Mouse (Mus musculus): Measurements from ENCODE around the gene Ccdc115. TPM values are rescaled to one million over a fixed set of nuclear protein-coding genes. Genes with fewer than 3 reads are reported as not detected.

Ccdc115 gene
- polyA plus RNA-seq, 1 experiment from 2014 or later, result 65.5 TPM

- ATAC-seq (replicated peaks; ENCODE audit: low FRiP score), result peak; percentile 76
Observed at GRCm38 (mm10) chr1:34472427-34473300, 33.2 kb upstream of the Ccdc115 start.

GRCm38 (mm10) chr1:34469801-34470200 is 30.3 kb upstream of the Ccdc115 start:
- Histone ChIP-seq H3K4me1 (replicated peaks; ENCODE audit: control insufficient read depth, insufficient read depth, low read length) (peaks cover 6% of the 10 kb centered on the region), H3K36me3 (ENCODE audit: control insufficient read depth, insufficient read depth, low read length) (no peaks in the 10 kb centered on the region), H3K9me3 (ENCODE audit: control insufficient read depth, low read length) (no peaks in the 10 kb centered on the region), H3K27ac (ENCODE audit: low read depth, low read length) (no peak overlapping the region), H3K4me2 (no peak overlapping the region), H3K27me3 (replicated peaks; ENCODE audit: control insufficient read depth, insufficient read depth, low read length) (0 out of 2 replicates have a peak, but pooled peaks cover 5% of the 10 kb centered on the region), H3K4me3 (ENCODE audit: low read depth, low read length) (no peak overlapping the region), H3K9ac (ENCODE audit: low read depth, low read length) (no peak overlapping the region)
- no peak for ATAC-seq (replicated peaks; ENCODE audit: low FRiP score)
- DNase-seq (ENCODE audit: low spot score), result no peak
- WGBS, result 75% methylated on average over 5 of the region's 5 CpGs

More at GRCm38 (mm10) chr1:34472427-34473300, 33.2 kb upstream of the Ccdc115 start:
- H3K27me3 ChIP-seq (replicated peaks; ENCODE audit: control insufficient read depth, insufficient read depth, low read length), result 0 out of 2 replicates have a peak, but pooled peaks cover 5% of the 10 kb centered on the region
- peak overlapping the region; percentile 65 for H3K4me3 ChIP-seq (ENCODE audit: low read depth, low read length)
- WGBS, result 1% methylated on average over 43 of the region's 43 CpGs
- no peaks in the 10 kb centered on the region for H3K9me3 ChIP-seq (ENCODE audit: control insufficient read depth, low read length)
- H3K4me1 ChIP-seq (replicated peaks; ENCODE audit: control insufficient read depth, insufficient read depth, low read length), result peaks cover 3% of the 10 kb centered on the region
- H3K27ac ChIP-seq (ENCODE audit: low read depth, low read length), result no peak overlapping the region; the same call in 1 of the 2 replicates
- H3K9ac ChIP-seq (ENCODE audit: low read depth, low read length), result peak overlapping the region; percentile 64
- H3K4me2 ChIP-seq, result peak overlapping the region; percentile 98
- peak; percentile 74 for DNase-seq (ENCODE audit: low spot score)
- no peaks in the 10 kb centered on the region for H3K36me3 ChIP-seq (ENCODE audit: control insufficient read depth, insufficient read depth, low read length)

DNA sequence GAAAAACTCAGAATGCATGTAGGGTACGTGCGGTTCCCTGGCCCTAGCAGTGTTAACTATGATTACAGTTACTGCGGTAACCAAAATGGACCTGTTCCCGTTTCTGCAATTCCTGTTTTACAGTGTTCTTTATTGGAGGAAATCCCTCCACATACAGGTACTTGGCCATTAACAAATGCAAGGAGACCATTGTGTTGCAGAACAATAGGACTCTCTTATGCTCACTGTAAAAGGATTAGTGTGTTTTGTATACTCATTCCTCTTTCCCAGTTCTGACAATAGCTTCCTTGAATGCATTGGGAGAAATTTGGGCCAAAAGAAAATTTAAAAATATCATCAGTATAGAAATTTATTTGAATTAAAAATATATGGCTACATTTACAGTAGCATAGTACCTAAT is 29.0 kb upstream of the Ccdc115 start:
- no peak overlapping the region for H3K4me3 ChIP-seq (ENCODE audit: low read depth, low read length)
- ATAC-seq (replicated peaks; ENCODE audit: low FRiP score) (no peak), DNase-seq (ENCODE audit: low spot score) (no peak)
- no peak overlapping the region for H3K9ac ChIP-seq (ENCODE audit: low read depth, low read length)
- H3K4me2 ChIP-seq, result no peak overlapping the region
- WGBS, result 82% methylated on average over 4 of the region's 4 CpGs
- H3K27me3 ChIP-seq (replicated peaks; ENCODE audit: control insufficient read depth, insufficient read depth, low read length), result 0 out of 2 replicates have a peak, but pooled peaks cover 5% of the 10 kb centered on the region
- H3K4me1 ChIP-seq (replicated peaks; ENCODE audit: control insufficient read depth, insufficient read depth, low read length), result peaks cover 6% of the 10 kb centered on the region
- no peaks in the 10 kb centered on the region for H3K9me3 ChIP-seq (ENCODE audit: control insufficient read depth, low read length)
- no peak overlapping the region for H3K27ac ChIP-seq (ENCODE audit: low read depth, low read length)
- no peaks in the 10 kb centered on the region for H3K36me3 ChIP-seq (ENCODE audit: control insufficient read depth, insufficient read depth, low read length)

DNA sequence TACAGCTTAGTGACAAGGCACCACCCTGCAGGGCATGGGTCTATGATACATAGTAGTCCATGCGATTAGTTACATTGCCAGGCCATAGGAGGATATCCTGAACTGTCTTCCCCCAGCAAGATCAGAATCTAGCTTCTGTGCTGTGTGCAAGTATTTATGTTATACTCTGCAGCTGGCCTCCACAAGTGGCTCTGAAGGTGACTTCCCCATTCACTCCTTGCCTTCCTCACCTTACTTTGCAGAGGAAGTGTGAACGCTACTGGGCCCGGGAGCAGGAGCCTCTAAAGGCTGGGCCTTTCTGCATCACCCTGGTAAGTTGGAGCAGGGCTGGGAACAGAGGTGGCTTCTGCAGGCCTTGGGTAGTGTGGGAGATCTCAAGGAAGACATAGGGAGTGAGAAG is 28.6 kb upstream of the Ccdc115 start:
- no peak overlapping the region for H3K9ac ChIP-seq (ENCODE audit: low read depth, low read length)
- H3K27me3 ChIP-seq (replicated peaks; ENCODE audit: control insufficient read depth, insufficient read depth, low read length), result 0 out of 2 replicates have a peak, but pooled peaks cover 5% of the 10 kb centered on the region
- H3K27ac ChIP-seq (ENCODE audit: low read depth, low read length), result no peak overlapping the region; the same call in 1 of the 2 replicates
- H3K4me1 ChIP-seq (replicated peaks; ENCODE audit: control insufficient read depth, insufficient read depth, low read length), result peaks cover 6% of the 10 kb centered on the region
- no peak overlapping the region for H3K4me2 ChIP-seq
- H3K36me3 ChIP-seq (ENCODE audit: control insufficient read depth, insufficient read depth, low read length), result no peaks in the 10 kb centered on the region
- DNase-seq (ENCODE audit: low spot score) (no peak), ATAC-seq (replicated peaks; ENCODE audit: low FRiP score) (no peak)
- no peak overlapping the region for H3K4me3 ChIP-seq (ENCODE audit: low read depth, low read length)
- 32% methylated on average over 3 of the region's 3 CpGs for WGBS
- H3K9me3 ChIP-seq (ENCODE audit: control insufficient read depth, low read length), result no peaks in the 10 kb centered on the region

- H3K27ac ChIP-seq (ENCODE audit: low read depth, low read length), result no peak overlapping the region
- DNase-seq (ENCODE audit: low spot score) (no peak), ATAC-seq (replicated peaks; ENCODE audit: low FRiP score) (peak; percentile 21)
- H3K9ac ChIP-seq (ENCODE audit: low read depth, low read length), result no peak overlapping the region
- peaks cover 6% of the 10 kb centered on the region; the same call in 1 of the 2 replicates for H3K4me1 ChIP-seq (replicated peaks; ENCODE audit: control insufficient read depth, insufficient read depth, low read length)
- H3K4me2 ChIP-seq, result no peak overlapping the region
- H3K9me3 ChIP-seq (ENCODE audit: control insufficient read depth, low read length), result no peaks in the 10 kb centered on the region
- H3K27me3 ChIP-seq (replicated peaks; ENCODE audit: control insufficient read depth, insufficient read depth, low read length), result no peaks in the 10 kb centered on the region; the same call in 1 of the 2 replicates
- no peak overlapping the region for H3K4me3 ChIP-seq (ENCODE audit: low read depth, low read length)
- WGBS, result 47% methylated on average over 6 of the region's 6 CpGs
- no peaks in the 10 kb centered on the region for H3K36me3 ChIP-seq (ENCODE audit: control insufficient read depth, insufficient read depth, low read length)
Observed at GRCm38 (mm10) chr1:34465445-34465844, 26.0 kb upstream of the Ccdc115 start.

DNA sequence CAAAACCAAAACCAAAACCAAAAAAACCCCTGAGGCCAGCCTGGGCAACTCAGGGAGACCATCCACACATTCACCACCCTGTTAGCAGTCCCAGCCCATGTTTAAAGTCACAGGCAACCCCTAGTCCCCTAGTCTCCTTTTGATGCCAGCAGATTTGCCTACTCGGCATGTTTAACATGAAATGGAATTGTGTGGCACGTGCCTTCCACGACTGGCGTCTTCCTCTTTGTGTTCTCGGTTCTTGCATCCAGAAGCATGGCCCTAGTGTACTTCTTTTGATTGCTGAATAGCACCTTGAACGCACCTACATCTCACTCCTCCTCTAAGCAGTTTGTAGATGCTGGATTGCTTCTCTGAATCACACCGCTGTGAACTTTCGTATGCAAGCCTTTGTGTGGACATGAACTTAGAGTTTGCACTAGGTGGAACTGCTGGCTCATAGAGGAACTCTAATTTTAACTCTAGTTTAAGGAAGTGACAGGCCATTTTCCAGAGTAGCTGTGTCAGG is 24.9 kb upstream of the Ccdc115 start:
- no peaks in the 10 kb centered on the region for H3K9me3 ChIP-seq (ENCODE audit: control insufficient read depth, low read length)
- no peaks in the 10 kb centered on the region for H3K36me3 ChIP-seq (ENCODE audit: control insufficient read depth, insufficient read depth, low read length)
- no peak overlapping the region for H3K9ac ChIP-seq (ENCODE audit: low read depth, low read length)
- H3K4me2 ChIP-seq, result no peak overlapping the region
- no peak for ATAC-seq (replicated peaks; ENCODE audit: low FRiP score)
- peaks cover 6% of the 10 kb centered on the region; the same call in 1 of the 2 replicates for H3K4me1 ChIP-seq (replicated peaks; ENCODE audit: control insufficient read depth, insufficient read depth, low read length)
- H3K4me3 ChIP-seq (ENCODE audit: low read depth, low read length), result no peak overlapping the region
- no peak overlapping the region for H3K27ac ChIP-seq (ENCODE audit: low read depth, low read length)
- WGBS, result 65% methylated on average over 8 of the region's 8 CpGs
- H3K27me3 ChIP-seq (replicated peaks; ENCODE audit: control insufficient read depth, insufficient read depth, low read length), result no peaks in the 10 kb centered on the region; the same call in 1 of the 2 replicates
- no peak for DNase-seq (ENCODE audit: low spot score)

- peak; percentile 32; the same call in 1 of the 2 replicates for ATAC-seq (replicated peaks; ENCODE audit: low FRiP score)
- WGBS, result 17% methylated on average over 7 of the region's 7 CpGs
Observed at GRCm38 (mm10) chr1:34462766-34463165, 23.3 kb upstream of the Ccdc115 start.

GRCm38 (mm10) chr1:34460061-34460441 is 20.6 kb upstream of the Ccdc115 start:
- H3K4me3 ChIP-seq (ENCODE audit: low read depth, low read length), result peak overlapping the region; percentile 58
- H3K9ac ChIP-seq (ENCODE audit: low read depth, low read length), result peak overlapping the region; percentile 53
- no peak for ATAC-seq (replicated peaks; ENCODE audit: low FRiP score)
- WGBS, result 2% methylated on average over 15 of the region's 15 CpGs
- no peak for DNase-seq (ENCODE audit: low spot score)
- H3K27ac ChIP-seq (ENCODE audit: low read depth, low read length), result no peak overlapping the region
- no peaks in the 10 kb centered on the region; the same call in 1 of the 2 replicates for H3K4me1 ChIP-seq (replicated peaks; ENCODE audit: control insufficient read depth, insufficient read depth, low read length)
- H3K9me3 ChIP-seq (ENCODE audit: control insufficient read depth, low read length), result no peaks in the 10 kb centered on the region
- peak overlapping the region; percentile 86 for H3K4me2 ChIP-seq
- no peaks in the 10 kb centered on the region for H3K36me3 ChIP-seq (ENCODE audit: control insufficient read depth, insufficient read depth, low read length)
- H3K27me3 ChIP-seq (replicated peaks; ENCODE audit: control insufficient read depth, insufficient read depth, low read length), result peaks cover 10% of the 10 kb centered on the region

More at GRCm38 (mm10) chr1:34462766-34463165, 23.3 kb upstream of the Ccdc115 start:
- H3K4me1 ChIP-seq (replicated peaks; ENCODE audit: control insufficient read depth, insufficient read depth, low read length), result peaks cover 3% of the 10 kb centered on the region
- peaks cover 10% of the 10 kb centered on the region for H3K27me3 ChIP-seq (replicated peaks; ENCODE audit: control insufficient read depth, insufficient read depth, low read length)
- H3K9me3 ChIP-seq (ENCODE audit: control insufficient read depth, low read length), result no peaks in the 10 kb centered on the region
- no peak overlapping the region for H3K4me3 ChIP-seq (ENCODE audit: low read depth, low read length)
- peak; percentile 59 for DNase-seq (ENCODE audit: low spot score)
- no peak overlapping the region for H3K9ac ChIP-seq (ENCODE audit: low read depth, low read length)
- H3K36me3 ChIP-seq (ENCODE audit: control insufficient read depth, insufficient read depth, low read length), result no peaks in the 10 kb centered on the region
- H3K4me2 ChIP-seq, result no peak overlapping the region
- no peak overlapping the region for H3K27ac ChIP-seq (ENCODE audit: low read depth, low read length)
